Mouse (Mus musculus): ENCODE results near the gene Dzank1. TPM values are rescaled to one million over a fixed set of nuclear protein-coding genes. Genes with fewer than 3 reads are reported as not detected.

The Dzank1 gene
- total RNA-seq, 2 experiments from 2014 or later = 0.70 to 2.1 TPM

- intact Hi-C loops (cut with DNase I) = no loop called here
- no peak for DNase-seq (ENCODE audit: low spot score)
These were observed 43.1 kb downstream of the Dzank1 start for GRCm38 (mm10) chr2:144484084-144484483.

- no peak for DNase-seq (ENCODE audit: low spot score)
- intact Hi-C loops (cut with DNase I) = no loop called here
These were observed 47.8 kb downstream of the Dzank1 start for GRCm38 (mm10) chr2:144479421-144479820.

- no peak for DNase-seq (ENCODE audit: low spot score)
- intact Hi-C loops (cut with DNase I) = no loop called here
These were observed 60.0 kb downstream of the Dzank1 start for GRCm38 (mm10) chr2:144467203-144467602.

- DNase-seq (ENCODE audit: low spot score) = no peak
- intact Hi-C loops (cut with DNase I) = no loop called here
These were observed 61.2 kb downstream of the Dzank1 start for GRCm38 (mm10) chr2:144465876-144466575.

GRCm38 (mm10) chr2:144464799-144465760, 62.1 kb downstream of the Dzank1 start:
- no peak for DNase-seq (ENCODE audit: low spot score)
- intact Hi-C loops (cut with DNase I) = loop anchor here (5.0 kb wide), 1 partner anchor 62 kb away; the partner anchor contains the start of genes Dzank1 and Polr3f

GRCm38 (mm10) chr2:144464182-144464581, 63.0 kb downstream of the Dzank1 start:
- intact Hi-C loops (cut with DNase I) = loop anchor here (5.0 kb wide), 1 partner anchor 63 kb away; the partner anchor contains the start of genes Dzank1 and Polr3f
- DNase-seq (ENCODE audit: low spot score) = no peak

- DNase-seq (ENCODE audit: low spot score) = peak; percentile 70
- intact Hi-C loops (cut with DNase I) = loop anchor here (5.0 to 10.0 kb wide), 3 partner anchors 92 to 594 kb away; partner anchors contain the start of genes Bfsp1, Kat14 and Pet117
These were observed 68.0 kb downstream of the Dzank1 start for GRCm38 (mm10) chr2:144458975-144459754.

- no peak for DNase-seq (ENCODE audit: low spot score)
- intact Hi-C loops (cut with DNase I) = loop anchor here (5.0 to 10.0 kb wide), 3 partner anchors 91 to 594 kb away; partner anchors contain the start of genes Bfsp1, Kat14 and Pet117
These were observed 68.9 kb downstream of the Dzank1 start for GRCm38 (mm10) chr2:144458355-144458754.

GRCm38 (mm10) chr2:144452364-144453008, 74.7 kb downstream of the Dzank1 start:
- intact Hi-C loops (cut with DNase I) = loop anchor here (2.0 to 10.0 kb wide), 6 partner anchors 105 to 1340 kb away; partner anchors contain the start of gene Bfsp1
- DNase-seq (ENCODE audit: low spot score) = peak; percentile 16

- intact Hi-C loops (cut with DNase I) = loop anchor here (5.0 to 10.0 kb wide), 4 partner anchors 103 to 613 kb away; partner anchors contain the start of gene Bfsp1
- DNase-seq (ENCODE audit: low spot score) = no peak
These were observed 76.8 kb downstream of the Dzank1 start for GRCm38 (mm10) chr2:144450378-144450777.

- DNase-seq (ENCODE audit: low spot score) = no peak
- intact Hi-C loops (cut with DNase I) = no loop called here
These were observed 80.7 kb downstream of the Dzank1 start for GRCm38 (mm10) chr2:144446360-144446999.

- DNase-seq (ENCODE audit: low spot score) = no peak
- intact Hi-C loops (cut with DNase I) = no loop called here
These were observed 85.8 kb downstream of the Dzank1 start for GRCm38 (mm10) chr2:144441386-144441915.

- DNase-seq (ENCODE audit: low spot score) = no peak
- intact Hi-C loops (cut with DNase I) = no loop called here
These were observed 88.0 kb downstream of the Dzank1 start for GRCm38 (mm10) chr2:144439191-144439700.

- intact Hi-C loops (cut with DNase I) = no loop called here
- no peak for DNase-seq (ENCODE audit: low spot score)
These were observed 88.8 kb downstream of the Dzank1 start for GRCm38 (mm10) chr2:144438424-144438823.

GRCm38 (mm10) chr2:144435679-144436078, 91.5 kb downstream of the Dzank1 start:
- intact Hi-C loops (cut with DNase I) = no loop called here

GRCm38 (mm10) chr2:144431286-144431825, 95.9 kb downstream of the Dzank1 start:
- intact Hi-C loops (cut with DNase I) = no loop called here

More at GRCm38 (mm10) chr2:144435679-144436078, 91.5 kb downstream of the Dzank1 start:
- DNase-seq (ENCODE audit: low spot score) = no peak

GRCm38 (mm10) chr2:144429171-144429570, 98.0 kb downstream of the Dzank1 start:
- DNase-seq (ENCODE audit: low spot score) = no peak
- intact Hi-C loops (cut with DNase I) = no loop called here

More at GRCm38 (mm10) chr2:144431286-144431825, 95.9 kb downstream of the Dzank1 start:
- no peak for DNase-seq (ENCODE audit: low spot score)

- intact Hi-C loops (cut with DNase I) = no loop called here
- no peak for DNase-seq (ENCODE audit: low spot score)
These were observed 98.6 kb downstream of the Dzank1 start for GRCm38 (mm10) chr2:144428659-144429058.
